10 mouse cellular contexts compared by ENCODE assay signal in genomic region chr9:65022580-65023135, GRCm38 (mm10). TPM values are rescaled to one million over a fixed set of nuclear protein-coding genes. Genes with fewer than 3 reads are reported as not detected.
A peak's percentile ranks its signal among the peaks of the same experiment; 100 is the strongest.
DNase-seq lines count a peak whose midpoint lies in the region; ATAC-seq lines count a peak whose summit lies in the region.
"Had no signal": no experiment of that assay in that cellular context is flagged by ENCODE, and none has a peak within 500 bp of the region (broad histone marks: within the 10 kb centered on the region; RNA-seq: fewer than 3 reads in every experiment).

No protein-coding gene starts in this region.

- H3K4me2 ChIP-seq in forebrain, embryonic 12.5 days, result no peak overlapping the region
- H3K4me2 ChIP-seq in lung, embryonic 15.5 days, result peak overlapping the region; percentile 87; the same call in 1 of the 2 replicates

- peaks cover 18% of the 10 kb centered on the region for H3K27me3 ChIP-seq in forebrain, embryonic 10.5 days (ENCODE audit: poor library complexity, severe bottlenecking)
- H3K27me3 ChIP-seq in forebrain, embryonic 12.5 days, result peaks cover 18% of the 10 kb centered on the region
- H3K27me3 ChIP-seq in lung, embryonic 15.5 days, result no peaks in the 10 kb centered on the region
- H3K27me3 ChIP-seq: embryonic facial prominence, embryonic 12.5 days had no signal

- WGBS in forebrain, embryonic 10.5 days, result 90% methylated on average over 4 of the region's 4 CpGs
- 77% methylated on average over 4 of the region's 4 CpGs for WGBS in forebrain, embryonic 12.5 days
- WGBS in lung, embryonic 15.5 days, result 29% methylated on average over 4 of the region's 4 CpGs

- no peaks in the 10 kb centered on the region for H3K9me3 ChIP-seq in forebrain, embryonic 10.5 days
- no peaks in the 10 kb centered on the region for H3K9me3 ChIP-seq in forebrain, embryonic 12.5 days
- no peaks in the 10 kb centered on the region for H3K9me3 ChIP-seq in lung, embryonic 15.5 days
- H3K9me3 ChIP-seq: embryonic facial prominence, embryonic 12.5 days had no signal

- no peak overlapping the region for H3K9ac ChIP-seq in forebrain, embryonic 12.5 days
- H3K9ac ChIP-seq in lung, embryonic 15.5 days, result no peak overlapping the region

- H3K36me3 ChIP-seq in forebrain, embryonic 10.5 days (replicated peaks), result no peaks in the 10 kb centered on the region
- H3K36me3 ChIP-seq in forebrain, embryonic 12.5 days (replicated peaks), result no peaks in the 10 kb centered on the region
- H3K36me3 ChIP-seq in lung, embryonic 15.5 days, result no peaks in the 10 kb centered on the region
- H3K36me3 ChIP-seq: embryonic facial prominence, embryonic 12.5 days had no signal

- no peak for ATAC-seq in forebrain, embryonic 12.5 days (ENCODE audit: low FRiP score)
- no peak for ATAC-seq in lung, embryonic 15.5 days (ENCODE audit: borderline replicate concordance, extremely low read depth, low FRiP score, low TSS enrichment)

- H3K4me1 ChIP-seq in forebrain, embryonic 10.5 days, result peaks cover 48% of the 10 kb centered on the region
- peaks cover 39% of the 10 kb centered on the region for H3K4me1 ChIP-seq in forebrain, embryonic 12.5 days
- peaks cover 30% of the 10 kb centered on the region for H3K4me1 ChIP-seq in lung, embryonic 15.5 days

- H3K4me3 ChIP-seq in forebrain, embryonic 10.5 days, result no peak overlapping the region
- no peak overlapping the region for H3K4me3 ChIP-seq in forebrain, embryonic 12.5 days (replicated peaks)
- H3K4me3 ChIP-seq in lung, embryonic 15.5 days, result no peak overlapping the region

- DNase-seq in forebrain, embryonic 10.5 days (ENCODE audit: extremely low spot score, low spot score), result no peak
- DNase-seq in lung, postnatal 25 days (ENCODE audit: low spot score), result no peak
- DNase-seq in ZHBTc4 (ENCODE audit: low read depth, low spot score), result peak; percentile 60
- DNase-seq in lung, postnatal 36 days, result peak; percentile 31
- DNase-seq in layer of hippocampus, postnatal 10 days (ENCODE audit: low spot score in 2 of 2), result no peak
- DNase-seq in urinary bladder, adult 2 months (ENCODE audit: low spot score), result no peak
- DNase-seq: thymus, postnatal 36 days had no signal

- H3K27ac ChIP-seq in forebrain, embryonic 10.5 days, result peak overlapping the region; percentile 91
- H3K27ac ChIP-seq in forebrain, embryonic 12.5 days, result no peak overlapping the region
- no peak overlapping the region for H3K27ac ChIP-seq in lung, embryonic 15.5 days

RNA-seq across cellular contexts. Expression of gene Hacd3, which starts 1.2 kb away (rescaled TPM):
- 105 and 112 TPM in 2 replicates for polyA plus RNA-seq in forebrain, embryonic 10.5 days (2016; fragmentation: Nextera tagmentation; extraction: Ambion mirVana)
- 138 and 140 TPM in 2 replicates for polyA plus RNA-seq in forebrain, embryonic 12.5 days (2016; fragmentation: Nextera tagmentation; extraction: Ambion mirVana)
- 77.0 and 79.8 TPM in 2 replicates for polyA plus RNA-seq in lung, embryonic 15.5 days (2015; fragmentation: Nextera tagmentation; extraction: Ambion mirVana)
- 100 to 1,000 TPM; 154 to 163 TPM for total RNA-seq in layer of hippocampus, postnatal 10 days (2021)
- 59.1 and 61.7 TPM in 2 replicates for polyA plus RNA-seq in urinary bladder, adult 2 months (2012; rRNA removed)

RNA-seq across cellular contexts. Expression of gene Dpp8, which starts 9.6 kb away (rescaled TPM):
- 39.1 and 46.7 TPM in 2 replicates for polyA plus RNA-seq in forebrain, embryonic 10.5 days (2016; fragmentation: Nextera tagmentation; extraction: Ambion mirVana)
- 57.8 and 60.7 TPM in 2 replicates for polyA plus RNA-seq in forebrain, embryonic 12.5 days (2016; fragmentation: Nextera tagmentation; extraction: Ambion mirVana)
- polyA plus RNA-seq in lung, embryonic 15.5 days (2015; fragmentation: Nextera tagmentation; extraction: Ambion mirVana), result 33.9 and 36.3 TPM in 2 replicates
- 100 to 1,000 TPM; 134 to 140 TPM for total RNA-seq in layer of hippocampus, postnatal 10 days (2021)
- polyA plus RNA-seq in urinary bladder, adult 2 months (2012; rRNA removed), result 53.7 and 64.4 TPM in 2 replicates

Comparison
In these comparisons a context has a peak if more than half of its experiments do, and no peak if none do; other contexts are left out.
1. DNase-seq: peak in ZHBTc4 (single experiment) and lung, postnatal 36 days (single experiment); none in forebrain, embryonic 10.5 days (single experiment), lung, postnatal 25 days (single experiment), layer of hippocampus, postnatal 10 days (0 of 2) and urinary bladder, adult 2 months (single experiment).